Mouse (Mus musculus): Measurements from ENCODE around the gene Nfil3.

Gene Nfil3

DNA sequence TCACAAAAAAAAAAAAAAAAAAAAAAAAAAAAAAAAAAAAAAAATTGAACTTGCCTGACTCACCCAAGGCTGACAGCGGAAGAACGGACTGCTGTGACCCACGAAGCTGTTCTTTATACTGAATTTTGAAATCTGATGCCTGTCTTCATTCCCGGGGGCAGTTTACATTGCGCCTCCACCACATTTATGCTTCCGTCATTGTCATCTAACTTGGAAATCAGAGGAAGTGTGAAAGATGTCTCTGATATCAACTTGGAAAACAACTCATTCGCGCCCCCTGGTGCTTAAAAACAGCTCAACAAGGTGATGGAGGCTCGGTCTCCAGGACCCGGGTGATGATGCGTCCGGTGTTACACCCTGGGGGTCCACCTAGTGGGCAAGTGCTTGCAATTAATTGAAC, 1.8 kb upstream of the Nfil3 start:
- peak; percentile 92 for DNase-seq (ENCODE audit: low spot score)

DNA sequence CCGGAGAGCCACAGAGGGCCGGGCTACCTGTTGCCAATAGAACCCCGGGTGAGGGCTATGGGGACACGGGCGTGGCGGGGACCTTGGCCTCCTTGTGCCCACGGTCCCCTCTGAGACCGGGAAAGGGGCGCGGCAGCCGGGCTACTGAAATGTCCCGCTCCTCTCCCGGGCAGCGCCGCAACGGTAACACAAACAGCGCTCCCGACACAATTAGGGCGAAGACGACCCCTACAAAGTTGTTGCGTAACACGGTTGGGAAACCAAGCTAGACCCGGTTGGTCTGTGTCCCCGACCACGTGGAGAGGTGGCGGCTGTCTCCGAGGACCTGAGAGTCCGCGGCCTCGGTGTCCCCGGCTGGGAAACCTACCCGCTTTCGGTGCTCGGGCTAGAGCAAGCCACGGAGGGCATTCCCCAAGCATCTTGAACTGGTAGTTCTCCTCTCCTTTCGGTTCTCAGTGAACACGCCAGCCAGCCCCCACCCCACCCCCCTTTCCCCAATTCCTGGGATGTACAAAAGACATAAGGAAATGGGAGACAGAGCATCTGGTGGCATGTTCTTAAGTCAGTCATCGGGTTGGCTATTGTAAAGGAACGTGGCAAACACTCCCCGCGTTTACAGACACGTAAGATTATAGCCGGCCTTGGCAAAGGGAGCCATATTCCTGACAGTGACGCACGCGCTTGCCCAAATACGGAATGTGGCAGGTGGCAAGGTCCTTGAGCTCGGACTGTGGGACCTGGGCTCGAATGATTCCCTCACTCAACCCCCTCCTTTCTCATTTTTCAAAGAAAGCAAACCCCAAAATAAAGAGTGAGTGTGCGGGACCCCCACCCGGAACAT, 788 bp upstream of the Nfil3 start:
- no peak for DNase-seq (ENCODE audit: low spot score)

DNA sequence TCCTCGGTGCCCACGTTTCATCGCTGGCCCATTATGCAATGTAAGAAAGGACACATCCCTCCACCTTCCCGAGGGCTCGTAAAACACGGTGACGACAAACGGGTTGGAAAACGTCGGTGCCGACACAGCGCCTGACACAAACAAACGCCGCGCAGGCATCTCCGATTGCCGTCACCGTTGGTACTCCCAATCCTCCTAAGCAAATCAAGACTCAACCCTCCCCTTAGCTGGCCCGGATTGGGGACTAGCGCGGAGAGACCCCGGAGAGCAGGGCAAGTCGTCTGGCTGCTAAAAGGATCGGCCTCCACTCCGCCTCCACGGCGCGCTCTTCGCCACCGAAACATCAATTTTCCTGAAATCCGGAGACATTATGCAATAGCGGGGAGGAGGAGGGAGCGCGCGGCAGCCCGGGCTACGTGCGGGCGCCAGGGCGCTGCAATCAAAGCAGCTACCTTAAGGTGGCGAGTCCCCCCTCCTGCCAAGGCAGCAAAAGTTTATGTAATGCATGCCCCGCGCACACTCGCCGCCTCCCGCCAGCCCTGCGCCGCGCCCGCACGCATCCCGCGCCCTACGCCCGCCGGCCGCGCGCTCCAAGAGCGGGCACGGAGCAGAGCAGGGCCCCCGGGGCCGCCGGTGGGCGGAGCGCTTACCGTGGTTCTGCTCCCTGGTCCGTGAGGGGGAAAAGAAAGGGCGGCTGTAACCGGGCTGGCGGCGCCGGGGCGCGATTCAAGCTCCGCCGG, 492 bp downstream of the Nfil3 start:
- DNase-seq (ENCODE audit: low spot score) = peak; percentile 80

DNA sequence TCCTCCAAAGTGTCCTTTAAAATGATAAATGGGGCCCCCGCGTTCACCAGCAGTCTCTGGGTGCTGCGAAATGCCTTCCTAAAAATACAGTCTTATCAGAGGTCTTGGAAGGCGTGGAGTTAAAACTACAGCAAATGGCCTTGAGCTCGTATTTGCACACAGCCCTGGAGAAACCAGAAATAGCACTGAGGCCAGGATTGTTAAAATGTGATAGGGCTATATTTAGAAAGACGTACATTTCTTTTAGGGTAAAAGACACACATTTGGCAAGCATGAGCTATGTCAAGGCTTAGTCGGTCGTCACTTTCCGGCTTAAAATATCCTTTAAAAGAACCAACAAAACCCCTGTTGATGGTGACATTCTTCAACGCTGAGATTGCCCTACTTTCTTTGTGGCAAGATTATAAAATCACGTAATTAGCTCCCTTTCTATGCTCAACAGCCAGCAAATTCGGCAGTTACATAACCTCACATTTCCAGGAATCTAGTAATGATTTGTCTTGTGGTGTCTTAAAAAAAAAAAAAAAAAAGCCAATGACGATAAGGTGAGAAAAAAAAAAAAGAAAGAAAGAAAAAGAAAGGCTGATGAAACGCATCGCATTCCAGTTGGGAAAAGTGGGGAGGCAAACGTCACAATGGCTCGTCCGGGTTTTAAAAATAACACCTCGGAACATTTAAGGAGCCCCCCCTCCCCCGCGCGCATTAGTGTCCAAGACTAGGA, 1.4 kb downstream of the Nfil3 start:
- DNase-seq (ENCODE audit: low spot score) = no peak

DNA sequence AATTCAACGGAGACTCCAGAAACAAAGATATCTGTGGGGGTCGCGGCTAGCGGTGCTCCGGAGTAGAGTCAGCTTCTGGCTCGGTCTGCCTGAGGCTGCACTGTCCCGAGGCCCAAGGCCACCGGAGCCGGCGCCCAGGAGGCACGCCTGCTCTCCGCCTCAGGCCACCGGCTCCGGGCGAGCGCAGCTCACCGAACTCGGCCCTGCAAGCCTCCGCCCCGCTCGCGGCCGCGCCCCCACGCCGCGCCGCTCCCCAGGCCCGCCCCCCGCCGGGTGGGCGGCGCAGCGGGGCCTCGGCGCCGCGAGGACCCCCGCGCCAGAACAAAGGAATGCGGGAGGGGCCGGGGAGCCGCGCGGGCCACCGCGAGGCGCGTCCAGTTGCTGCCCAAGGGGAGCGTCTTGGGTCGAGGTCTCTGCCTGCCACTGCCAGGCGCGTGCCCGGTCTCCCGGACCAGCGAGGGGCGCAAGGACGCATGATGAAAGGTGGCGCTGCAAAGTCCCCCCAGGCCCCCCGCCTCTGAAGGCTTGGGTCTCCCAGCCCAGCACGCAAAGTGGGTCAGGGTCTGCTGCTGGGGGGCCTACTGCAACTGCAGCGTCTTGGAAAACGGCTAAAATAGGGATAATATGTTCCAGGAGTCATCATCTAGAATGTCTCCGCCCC, 2.4 kb downstream of the Nfil3 start:
- DNase-seq (ENCODE audit: low spot score) = peak; percentile 65

DNA sequence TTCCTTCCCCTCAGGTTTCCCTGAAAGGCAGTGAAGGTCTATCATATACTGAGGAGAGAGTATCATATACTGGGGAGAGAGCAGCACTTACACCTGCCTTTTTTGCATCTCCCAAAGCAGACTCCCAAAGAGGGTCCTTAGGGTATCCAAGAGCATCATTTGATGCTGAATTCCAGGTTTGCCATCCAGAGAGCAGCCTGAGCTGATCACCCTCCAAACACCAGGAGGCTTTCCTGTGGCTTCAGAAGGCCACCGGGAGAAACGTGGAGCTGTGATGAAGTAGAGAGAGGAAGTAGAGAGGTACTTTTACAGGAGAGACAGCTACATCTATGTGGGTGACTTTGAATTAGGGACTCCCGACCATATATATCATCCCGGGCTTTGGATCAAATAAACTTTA, 3.1 kb downstream of the Nfil3 start:
- DNase-seq (ENCODE audit: low spot score) = no peak

DNA sequence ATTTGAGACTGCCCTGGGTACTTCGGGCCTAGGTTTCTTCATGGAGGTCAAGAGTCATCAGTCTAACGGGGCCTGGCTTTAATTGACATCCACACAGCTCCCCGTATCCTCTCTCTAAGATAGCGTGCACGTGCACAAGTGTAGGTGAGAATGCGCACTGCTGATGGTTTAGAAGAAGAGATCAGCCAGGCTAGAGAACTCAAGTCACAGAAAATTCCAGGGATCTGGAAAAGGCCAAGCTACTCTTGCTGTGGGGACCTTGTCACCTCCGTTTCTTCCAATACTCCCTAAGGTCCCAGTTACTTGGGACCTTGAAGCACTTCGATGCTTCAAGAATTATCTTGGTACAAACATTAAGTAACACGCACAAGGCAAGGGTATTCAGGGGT, 3.7 kb downstream of the Nfil3 start:
- no peak for DNase-seq (ENCODE audit: low spot score)

DNA sequence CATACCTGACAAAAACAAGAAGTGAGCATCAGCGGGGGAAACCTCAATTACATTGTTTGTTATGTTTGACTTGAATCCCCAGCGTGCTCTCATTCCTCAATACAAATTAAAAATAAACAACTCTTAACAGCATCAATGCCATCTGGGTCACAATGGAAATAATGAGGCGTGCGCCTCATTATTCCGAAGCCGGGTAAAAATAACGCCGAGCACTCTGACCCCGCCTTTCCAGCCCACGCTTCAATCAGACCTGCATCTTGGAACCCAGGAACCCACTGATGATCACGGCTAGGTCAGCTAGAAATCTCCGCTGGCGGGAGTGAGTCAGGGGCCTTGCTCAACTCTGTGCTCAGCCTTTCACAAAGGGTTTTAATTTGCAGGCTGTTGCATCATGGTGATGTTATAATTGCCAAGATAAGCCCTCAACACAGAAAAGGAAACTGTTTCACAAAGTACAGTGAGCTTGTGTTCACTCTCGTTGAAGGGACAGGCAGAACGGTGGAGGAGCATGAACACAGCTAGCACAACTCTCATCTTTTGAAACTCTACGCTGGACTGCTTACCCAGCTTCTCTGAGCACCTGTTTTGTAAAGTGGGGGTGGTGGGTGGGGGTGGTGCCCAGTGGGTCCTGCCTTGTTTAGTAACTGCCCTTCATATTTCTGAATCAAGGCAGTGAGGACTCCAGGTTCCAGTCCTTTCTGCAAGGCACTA, 4.2 kb downstream of the Nfil3 start:
- no peak for DNase-seq (ENCODE audit: low spot score)

DNA sequence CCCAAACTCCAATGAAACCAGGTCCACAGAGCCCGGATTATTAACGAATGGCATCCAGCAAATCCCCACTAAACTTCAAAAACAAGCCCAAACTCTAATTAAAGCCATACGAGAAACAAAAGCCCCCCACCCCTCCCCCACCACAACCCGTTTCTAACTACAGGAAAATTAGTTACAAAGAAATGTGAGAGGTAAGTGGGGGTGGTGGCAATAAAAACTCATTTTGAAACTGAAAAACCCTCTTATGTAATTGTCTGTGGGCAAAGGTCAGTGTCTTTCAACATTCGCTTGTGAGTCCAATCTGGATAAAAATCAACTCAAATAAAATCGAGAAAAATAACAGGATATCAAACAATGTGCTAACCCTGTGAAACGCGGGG, 4.8 kb downstream of the Nfil3 start:
- DNase-seq (ENCODE audit: low spot score) = no peak

DNA sequence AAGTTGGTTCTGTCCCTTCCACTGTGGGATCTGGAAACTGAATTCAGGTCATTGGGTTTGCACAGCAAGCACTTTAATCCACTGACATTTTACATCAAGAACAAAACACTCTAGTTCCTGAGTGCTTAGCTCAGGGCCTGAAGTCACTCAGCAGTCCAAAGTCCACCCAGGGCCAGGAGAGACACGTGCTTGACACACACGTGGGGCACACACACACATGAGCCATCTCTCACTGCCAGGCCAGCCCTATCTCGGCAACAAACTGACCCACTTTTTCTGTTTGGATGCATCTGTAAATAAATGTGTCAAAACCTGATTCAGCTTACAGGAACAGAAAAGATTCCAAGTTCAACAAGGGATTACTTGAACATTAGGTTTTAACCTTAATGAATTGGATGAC, 6.2 kb downstream of the Nfil3 start:
- no peak for DNase-seq (ENCODE audit: low spot score)

DNA sequence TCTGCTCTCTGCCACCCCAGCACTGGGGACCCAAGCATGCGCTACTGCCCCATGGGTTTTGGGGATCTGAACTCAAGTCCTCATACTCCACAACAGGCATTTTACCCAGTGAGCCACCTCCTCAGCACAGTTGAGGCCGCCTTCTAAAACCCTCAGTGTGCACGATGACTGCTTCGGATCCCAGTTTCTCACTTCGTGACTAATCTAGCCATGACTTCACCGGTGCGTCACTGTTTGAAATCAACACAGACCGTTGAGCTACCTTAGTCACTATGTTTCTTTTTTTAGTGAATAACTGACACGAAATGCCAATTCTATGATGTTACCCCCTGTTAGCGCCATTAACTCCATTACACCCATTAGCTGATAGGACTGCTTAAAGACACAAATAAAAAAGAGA, 7.4 kb downstream of the Nfil3 start:
- DNase-seq (ENCODE audit: low spot score) = no peak

DNA sequence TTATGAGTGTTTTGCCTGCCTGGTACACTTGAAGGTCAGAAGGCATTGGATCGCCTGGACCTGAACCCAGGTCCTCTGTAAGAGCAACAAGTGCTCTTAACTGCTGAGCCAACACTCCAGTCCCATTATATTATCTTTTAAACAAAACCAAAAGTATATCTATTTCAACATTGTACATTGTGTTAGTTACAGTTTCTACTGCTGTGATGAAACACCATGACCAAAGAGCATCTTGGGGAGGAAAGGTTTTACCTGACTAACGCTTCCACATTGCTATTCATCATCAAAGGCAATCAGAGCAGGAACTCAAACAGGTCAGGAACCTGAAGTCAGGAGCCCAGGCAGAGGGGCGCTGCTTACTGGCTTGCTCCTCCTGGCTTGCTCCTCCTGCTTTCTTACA, 8.2 kb downstream of the Nfil3 start:
- no peak for DNase-seq (ENCODE audit: low spot score)

DNA sequence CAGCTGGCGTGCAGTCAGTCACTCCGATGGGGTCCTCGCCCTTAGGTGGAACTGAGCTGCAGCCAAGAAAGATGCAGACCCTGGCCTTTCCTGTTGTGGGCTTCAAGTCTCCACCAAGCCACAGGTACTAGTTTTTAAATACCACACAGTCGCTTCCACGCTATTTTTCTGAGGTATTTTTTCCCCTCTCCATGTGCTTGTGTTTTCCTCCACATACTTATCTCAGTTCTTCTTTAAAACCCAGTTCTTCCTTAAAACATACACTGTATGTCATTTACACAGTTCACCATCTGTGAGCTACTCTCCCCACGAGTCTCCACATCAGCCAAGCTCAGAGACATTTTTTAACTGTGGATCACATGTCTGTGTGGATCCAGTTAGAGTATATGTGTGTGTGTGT, 10.0 kb downstream of the Nfil3 start:
- no peak for DNase-seq (ENCODE audit: low spot score)

DNA sequence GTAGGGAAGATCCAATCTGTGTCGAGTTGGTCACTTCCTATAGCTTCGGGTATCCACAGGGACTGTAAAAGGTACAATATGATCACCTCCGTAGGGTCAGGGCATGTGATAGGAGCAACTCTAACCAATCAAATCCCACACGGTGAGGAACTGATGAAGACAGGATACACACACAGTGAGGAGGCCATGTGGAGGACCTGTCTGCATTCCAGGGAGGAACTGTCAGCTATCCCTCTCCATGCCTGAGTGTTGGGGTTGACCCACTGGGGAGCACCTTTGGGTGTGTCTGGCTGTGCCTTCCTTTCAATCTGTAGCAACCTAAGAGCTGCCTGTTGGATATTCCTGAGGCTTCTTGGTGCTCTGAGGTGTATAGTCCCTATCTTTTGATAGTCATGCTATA, 18.0 kb downstream of the Nfil3 start:
- no peak for DNase-seq (ENCODE audit: low spot score)

DNA sequence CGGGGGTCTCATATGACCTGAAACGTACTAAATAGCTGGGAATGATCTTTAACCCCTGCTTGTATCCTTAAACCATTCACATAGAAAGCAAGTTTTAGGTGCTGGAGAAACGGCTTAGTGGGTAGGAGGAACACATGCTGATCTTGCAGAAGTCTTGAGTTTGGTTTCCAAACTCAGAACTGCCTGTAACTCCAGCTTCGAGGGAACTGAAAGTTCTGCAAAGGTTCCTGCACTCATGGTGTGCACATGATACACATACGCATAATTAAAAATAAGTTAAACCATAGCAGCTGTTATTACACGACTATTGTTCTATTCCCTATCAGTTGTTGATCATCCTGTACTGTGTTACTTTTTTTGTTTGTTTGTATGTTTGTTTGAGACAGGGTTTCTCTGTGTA, 18.5 kb downstream of the Nfil3 start:
- DNase-seq (ENCODE audit: low spot score) = no peak

DNA sequence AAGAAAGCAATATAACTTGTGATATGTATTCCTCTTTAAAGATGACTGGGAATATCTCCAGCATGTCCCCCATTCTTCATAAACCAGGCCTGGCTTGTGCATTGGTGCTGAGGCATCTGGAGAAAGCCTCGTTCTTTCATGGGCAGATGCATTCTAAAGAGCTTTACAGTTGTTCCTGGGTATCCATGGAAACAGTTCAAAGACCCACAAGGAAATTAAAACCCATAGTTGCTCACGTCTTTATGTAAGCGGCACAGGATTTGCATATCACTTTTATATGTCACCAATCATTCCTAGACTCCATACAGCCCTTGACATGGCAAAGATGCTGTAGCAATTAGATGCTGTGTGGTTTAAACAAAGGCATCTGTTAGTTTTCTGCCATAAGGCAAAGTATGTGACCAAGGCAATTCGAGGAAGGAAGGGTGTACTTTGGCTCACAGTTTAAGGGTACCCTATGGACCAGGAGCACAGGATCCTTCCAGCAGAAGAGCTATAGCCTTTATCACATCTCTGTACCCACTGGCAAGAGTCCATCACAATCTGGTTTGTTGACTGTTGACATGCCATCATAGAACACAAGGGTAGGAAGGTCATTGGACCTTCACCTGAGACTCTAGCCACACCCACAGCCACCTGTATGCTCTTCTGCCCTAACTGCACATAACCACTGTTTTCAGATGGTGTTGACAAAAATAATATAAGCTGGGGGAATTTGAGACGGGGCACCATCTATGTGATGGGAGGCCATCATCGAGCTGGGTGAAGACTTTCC, 26.9 kb downstream of the Nfil3 start:
- no peak for DNase-seq (ENCODE audit: low spot score)

DNA sequence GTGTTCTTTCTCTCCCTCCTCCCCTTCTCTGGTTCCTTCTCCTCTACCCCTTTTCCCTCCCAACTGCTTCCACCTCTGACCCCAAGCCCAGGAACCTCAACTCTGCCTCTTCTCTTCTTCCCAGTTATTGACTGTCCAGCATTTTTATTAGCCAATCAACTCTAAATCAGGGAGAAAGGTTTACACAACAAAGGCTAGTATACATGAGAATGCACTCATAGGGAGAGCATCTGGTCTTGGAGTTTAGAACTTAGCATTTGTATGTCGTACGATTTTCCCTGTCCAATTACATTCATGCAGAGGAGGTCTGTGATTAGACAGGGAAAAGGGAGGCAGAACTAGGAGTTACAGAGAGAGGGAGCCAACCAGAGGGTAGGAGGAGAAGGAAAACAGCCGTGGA, 31.7 kb downstream of the Nfil3 start:
- no peak for DNase-seq (ENCODE audit: low spot score)

DNA sequence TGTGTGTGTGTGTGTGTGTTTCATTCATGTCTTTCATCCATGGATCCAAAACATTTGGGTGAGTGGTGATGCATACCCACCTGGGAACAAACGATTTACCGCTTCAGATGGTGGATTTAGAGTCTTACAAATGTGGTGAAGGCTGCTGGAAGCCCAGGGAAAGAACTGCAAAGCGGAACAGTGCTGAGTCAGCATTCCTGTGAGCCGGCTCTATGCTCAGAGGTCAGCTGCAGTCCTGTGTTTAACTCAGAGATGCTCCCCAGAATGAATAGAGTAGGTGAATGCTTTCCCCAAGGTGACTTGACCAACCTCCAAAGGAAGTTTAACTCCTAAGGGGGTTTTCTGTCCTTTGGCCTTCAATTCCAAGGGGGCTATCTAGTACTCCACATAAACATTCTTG, 33.3 kb downstream of the Nfil3 start:
- DNase-seq (ENCODE audit: low spot score) = no peak

DNA sequence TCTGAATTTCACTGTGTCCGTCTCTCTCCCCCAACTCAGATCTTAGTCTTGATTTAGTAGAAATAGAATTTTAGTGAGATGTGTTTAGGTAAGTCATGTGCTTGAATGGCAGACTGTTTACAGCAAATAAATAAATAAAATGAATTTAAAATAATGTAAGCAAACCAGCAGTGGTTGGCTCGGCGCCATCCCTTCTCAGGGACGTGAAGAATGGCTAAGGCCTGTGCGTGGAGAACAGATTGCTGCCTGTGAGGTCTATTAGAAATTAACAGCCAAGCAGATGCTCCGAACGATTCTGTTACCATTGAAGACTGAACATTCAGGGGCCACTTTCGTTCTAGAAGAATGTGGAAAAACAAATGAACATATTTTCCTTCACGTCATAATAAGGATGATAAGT, 35.1 kb downstream of the Nfil3 start:
- peak; percentile 47 for DNase-seq (ENCODE audit: low spot score)

DNA sequence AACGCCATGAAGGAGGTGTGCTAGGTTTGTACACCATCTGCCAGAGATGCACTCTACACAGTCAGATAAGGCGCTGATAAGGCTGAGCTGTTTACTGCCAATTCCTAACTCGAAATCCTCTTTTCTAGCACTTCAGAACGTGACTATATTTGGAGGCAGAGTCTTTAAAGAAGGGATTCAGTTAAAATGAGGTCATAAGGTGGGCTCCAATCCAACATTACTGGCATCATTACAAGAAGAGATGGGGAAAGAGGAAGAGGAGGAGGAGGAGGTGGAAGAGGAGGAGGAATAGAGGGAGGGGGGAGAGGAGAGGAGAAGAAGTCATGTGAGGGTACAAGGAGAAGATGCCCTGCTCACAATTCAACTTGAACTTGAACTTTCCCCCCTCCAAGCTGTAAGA, 36.8 kb downstream of the Nfil3 start:
- DNase-seq (ENCODE audit: low spot score) = no peak

DNA sequence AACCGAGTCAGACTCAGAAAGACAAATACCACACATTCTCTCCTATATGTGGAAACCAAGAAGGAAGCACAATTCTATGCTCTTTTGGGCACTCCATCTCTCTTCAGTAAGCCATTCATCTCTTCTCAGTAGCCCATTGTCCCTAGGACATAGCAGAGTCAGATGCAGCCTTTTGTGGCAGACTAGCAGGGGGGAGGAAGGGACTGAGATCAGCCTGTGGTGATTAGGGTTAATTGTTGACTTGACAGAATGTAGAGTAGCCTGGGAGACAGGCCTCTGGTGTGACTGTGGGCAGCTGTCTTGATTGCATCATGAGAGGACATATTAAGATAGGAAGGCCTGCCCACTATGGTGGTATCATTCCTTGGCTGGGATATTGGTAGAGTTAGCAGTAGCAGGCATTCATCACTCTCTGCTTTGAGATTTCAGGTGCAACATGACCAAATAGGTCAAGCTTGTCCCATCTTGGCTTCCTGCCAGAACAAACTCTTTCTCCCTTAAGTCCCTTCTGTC, 37.9 kb downstream of the Nfil3 start:
- DNase-seq (ENCODE audit: low spot score) = no peak
